Comparison of ENCODE assay signal across 13 mouse cellular contexts in the genomic region with DNA sequence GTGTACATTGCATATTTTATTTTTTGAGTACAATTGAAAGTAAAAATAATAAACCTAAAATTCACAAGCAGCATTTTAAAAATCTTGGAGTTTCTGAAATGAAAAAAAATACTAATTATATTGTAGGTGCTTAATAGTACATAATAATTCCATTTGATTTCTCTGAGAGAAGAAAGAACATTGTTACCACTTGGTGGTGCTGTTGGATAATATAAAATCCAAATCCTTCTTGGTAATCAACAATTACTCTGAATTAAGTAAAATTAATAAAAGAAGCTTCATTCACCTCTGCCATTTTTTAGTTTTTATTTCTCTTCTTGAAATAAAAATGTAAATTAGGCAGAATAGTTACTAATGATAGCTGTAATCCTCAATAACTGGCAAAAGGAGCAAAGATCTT.
DNase-seq lines count a peak whose midpoint lies in the region; ATAC-seq and TF ChIP-seq lines count a peak whose summit lies in the region.
"Had no signal": no experiment of that assay in that cellular context is flagged by ENCODE, and none has a peak within 500 bp of the region (broad histone marks: within the 10 kb centered on the region; RNA-seq: fewer than 3 reads in every experiment).

No protein-coding gene starts in this region.

- DNase-seq in embryo, embryonic 11 days = peak; percentile 14
- no peak for DNase-seq in embryo, embryonic 10 days (ENCODE audit: low spot score)
- DNase-seq in midbrain, postnatal 0 days (ENCODE audit: low spot score) = peak; percentile 68
- DNase-seq in midbrain, embryonic 10.5 days (ENCODE audit: low spot score) = no peak
- DNase-seq in telencephalon, adult 2 months (ENCODE audit: low read depth, low spot score) = peak; percentile 12
- DNase-seq: adrenal gland, postnatal 10 days; kidney, postnatal 25 days; liver, embryonic 13.5 days; lung, postnatal 36 days had no signal

- no peak overlapping the region for H3K4me3 ChIP-seq in intestine, postnatal 0 days (ENCODE audit: low read depth, low read length)
- H3K4me3 ChIP-seq in intestine, embryonic 16.5 days (ENCODE audit: low read length) = no peak overlapping the region
- no peak overlapping the region for H3K4me3 ChIP-seq in midbrain, postnatal 0 days (ENCODE audit: low read depth, low read length)
- no peak overlapping the region for H3K4me3 ChIP-seq in midbrain, embryonic 10.5 days
- H3K4me3 ChIP-seq: forebrain, embryonic 12.5 days; liver, embryonic 13.5 days had no signal

- H3K36me3 ChIP-seq in intestine, postnatal 0 days (ENCODE audit: control insufficient read depth, insufficient read depth) = no peaks in the 10 kb centered on the region
- no peaks in the 10 kb centered on the region for H3K36me3 ChIP-seq in intestine, embryonic 16.5 days (ENCODE audit: control insufficient read depth, insufficient read depth, low read length)
- no peaks in the 10 kb centered on the region for H3K36me3 ChIP-seq in midbrain, postnatal 0 days (ENCODE audit: insufficient read depth, low read length)
- no peaks in the 10 kb centered on the region for H3K36me3 ChIP-seq in midbrain, embryonic 10.5 days
- H3K36me3 ChIP-seq: forebrain, embryonic 12.5 days; liver, embryonic 13.5 days had no signal

- no peak overlapping the region for H3K27ac ChIP-seq in intestine, postnatal 0 days (ENCODE audit: low read depth, low read length)
- H3K27ac ChIP-seq in intestine, embryonic 16.5 days (ENCODE audit: low read length) = no peak overlapping the region
- H3K27ac ChIP-seq in midbrain, postnatal 0 days (ENCODE audit: low read depth, low read length) = no peak overlapping the region
- H3K27ac ChIP-seq in midbrain, embryonic 10.5 days (replicated peaks) = no peak overlapping the region
- H3K27ac ChIP-seq: forebrain, embryonic 12.5 days; liver, embryonic 13.5 days had no signal

- no peaks in the 10 kb centered on the region for H3K27me3 ChIP-seq in intestine, postnatal 0 days (replicated peaks; ENCODE audit: control insufficient read depth, insufficient read depth, low read length)
- no peaks in the 10 kb centered on the region for H3K27me3 ChIP-seq in intestine, embryonic 16.5 days (replicated peaks; ENCODE audit: control insufficient read depth, insufficient read depth, low read length)
- no peaks in the 10 kb centered on the region for H3K27me3 ChIP-seq in midbrain, postnatal 0 days (ENCODE audit: insufficient read depth, low read length)
- H3K27me3 ChIP-seq in midbrain, embryonic 10.5 days (ENCODE audit: low read depth, poor library complexity, severe bottlenecking) = no peaks in the 10 kb centered on the region
- H3K27me3 ChIP-seq: forebrain, embryonic 12.5 days; liver, embryonic 13.5 days had no signal

- ATAC-seq in intestine, postnatal 0 days = no peak
- ATAC-seq in intestine, embryonic 16.5 days = no peak
- no peak for ATAC-seq in midbrain, postnatal 0 days (ENCODE audit: low FRiP score)
- no peak for ATAC-seq in megakaryocyte progenitor cell, adult 5-6 weeks (replicated peaks; ENCODE audit: poor library complexity)

- no peak overlapping the region for H3K4me2 ChIP-seq in intestine, postnatal 0 days (replicated peaks; ENCODE audit: low read depth)
- H3K4me2 ChIP-seq in intestine, embryonic 16.5 days (ENCODE audit: low read depth, low read length) = no peak overlapping the region
- no peak overlapping the region for H3K4me2 ChIP-seq in midbrain, postnatal 0 days (ENCODE audit: low read depth, low read length, poor library complexity, severe bottlenecking)
- H3K4me2 ChIP-seq: forebrain, embryonic 12.5 days; liver, embryonic 13.5 days had no signal

- no peak overlapping the region for H3K9ac ChIP-seq in intestine, postnatal 0 days (ENCODE audit: low read depth, low read length)
- H3K9ac ChIP-seq in intestine, embryonic 16.5 days (ENCODE audit: low read depth, low read length) = no peak overlapping the region
- no peak overlapping the region for H3K9ac ChIP-seq in midbrain, postnatal 0 days (replicated peaks; ENCODE audit: low read length, poor library complexity, severe bottlenecking)
- H3K9ac ChIP-seq: forebrain, embryonic 12.5 days; liver, embryonic 13.5 days had no signal

- H3K4me1 ChIP-seq in intestine, postnatal 0 days (replicated peaks; ENCODE audit: control insufficient read depth, insufficient read depth, low read length) = no peaks in the 10 kb centered on the region
- no peaks in the 10 kb centered on the region for H3K4me1 ChIP-seq in intestine, embryonic 16.5 days (ENCODE audit: control insufficient read depth, insufficient read depth, low read length)
- H3K4me1 ChIP-seq in midbrain, postnatal 0 days (ENCODE audit: insufficient read depth, low read length) = no peaks in the 10 kb centered on the region
- H3K4me1 ChIP-seq in midbrain, embryonic 10.5 days = no peaks in the 10 kb centered on the region
- H3K4me1 ChIP-seq: forebrain, embryonic 12.5 days; liver, embryonic 13.5 days had no signal

- peak; percentile 26; the same call in 1 of the 2 replicates for TF ChIP-seq CTCF in intestine, postnatal 0 days (IDR thresholded peaks at IDR 0.05; ENCODE audit: low read depth)
- peak; percentile 68 for TF ChIP-seq CTCF in midbrain, postnatal 0 days (IDR thresholded peaks at IDR 0.05)

- H3K9me3 ChIP-seq in intestine, postnatal 0 days (ENCODE audit: control insufficient read depth) = 0 out of 2 replicates have a peak, but pooled peaks cover 3% of the 10 kb centered on the region
- peaks cover 5% of the 10 kb centered on the region; the same call in 1 of the 2 replicates for H3K9me3 ChIP-seq in intestine, embryonic 16.5 days (ENCODE audit: control insufficient read depth, low read length)
- no peaks in the 10 kb centered on the region for H3K9me3 ChIP-seq in midbrain, postnatal 0 days (ENCODE audit: low read length)
- peaks cover 13% of the 10 kb centered on the region; the same call in 1 of the 2 replicates for H3K9me3 ChIP-seq in midbrain, embryonic 10.5 days (replicated peaks)

Comparison
In these comparisons a context has a peak if more than half of its experiments do, and no peak if none do; other contexts are left out.
1. DNase-seq: peak in embryo, embryonic 11 days (single experiment), midbrain, postnatal 0 days (single experiment) and telencephalon, adult 2 months (single experiment); none in embryo, embryonic 10 days (single experiment) and midbrain, embryonic 10.5 days (single experiment).